Mouse (Mus musculus): ENCODE measurements around the gene Tmem248. TPM values are rescaled to one million over a fixed set of nuclear protein-coding genes. Genes with fewer than 3 reads are reported as not detected.
A peak's percentile ranks its signal among the peaks of the same experiment; 100 is the strongest.
"Not testable (repeated sequence)": the region's sequence is repeated elsewhere in the genome, so short reads cannot be mapped to it uniquely, and the experiment has no call there.

The Tmem248 gene
- polyA plus RNA-seq, 1 experiment from 2014 or later: 33.5 TPM

DNA sequence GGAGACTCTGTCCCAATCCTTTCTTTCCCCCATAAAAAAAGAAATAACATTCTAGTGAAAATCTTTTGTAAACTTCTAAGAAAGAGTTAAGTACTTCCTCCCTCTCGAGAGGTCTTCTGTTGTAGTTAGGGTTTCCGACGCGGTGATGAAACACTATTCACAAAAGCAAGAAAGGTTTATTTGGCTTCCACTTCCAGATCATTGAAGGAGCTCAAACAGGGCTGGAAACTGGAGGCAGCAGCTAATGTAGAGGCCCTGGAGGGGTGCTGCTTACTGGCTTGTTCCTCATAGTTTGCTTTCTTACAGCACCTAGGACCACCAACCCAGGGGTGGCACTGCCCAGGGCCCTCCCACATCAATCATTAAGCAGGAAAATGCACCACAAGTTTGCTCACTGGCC is 11.2 kb downstream of the Tmem248 start:
- Histone ChIP-seq H3K27me3 (replicated peaks) (no peaks in the 10 kb centered on the region), H3K36me3 (peaks cover 51% of the 10 kb centered on the region), H3K9me3 (no peaks in the 10 kb centered on the region), H3K4me1 (peaks cover 25% of the 10 kb centered on the region), H3K4me2 (no peak overlapping the region), H3K27ac (replicated peaks) (no peak overlapping the region), H3K9ac (no peak overlapping the region), H3K4me3 (no peak overlapping the region)
- ATAC-seq (ENCODE audit: extremely low read depth, insufficient number of reproducible peaks, low FRiP score, low TSS enrichment): no peak
- WGBS: 74% methylated on average over 4 of the region's 4 CpGs

DNA sequence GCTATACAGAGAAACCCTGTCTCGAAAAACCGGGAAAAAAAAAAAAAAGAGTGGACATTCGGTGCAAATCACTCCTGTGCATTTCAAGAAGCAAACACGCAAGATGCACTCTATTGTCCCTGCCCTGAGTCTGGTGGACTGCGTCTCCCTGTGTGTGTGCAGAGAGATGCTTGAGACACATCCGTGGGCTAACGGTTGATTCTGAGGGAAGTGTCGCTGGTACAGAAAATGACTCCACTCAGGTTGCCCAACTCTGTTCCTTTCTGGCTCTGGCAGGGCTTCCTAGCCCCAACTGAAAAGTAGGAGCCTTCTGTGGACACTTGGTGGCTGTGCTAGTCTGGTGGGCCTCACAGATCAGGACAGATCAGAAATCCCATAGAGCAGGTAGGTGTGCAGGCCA is 19.4 kb downstream of the Tmem248 start:
- ATAC-seq (ENCODE audit: extremely low read depth, insufficient number of reproducible peaks, low FRiP score, low TSS enrichment): no peak
- H3K9ac ChIP-seq: no peak overlapping the region
- 95% methylated on average over 8 of the region's 8 CpGs for WGBS
- no peaks in the 10 kb centered on the region for H3K27me3 ChIP-seq (replicated peaks)
- H3K4me3 ChIP-seq: no peak overlapping the region
- H3K4me1 ChIP-seq: no peaks in the 10 kb centered on the region
- H3K36me3 ChIP-seq: peaks cover 100% of the 10 kb centered on the region
- H3K4me2 ChIP-seq: no peak overlapping the region
- no peak overlapping the region for H3K27ac ChIP-seq (replicated peaks)
- H3K9me3 ChIP-seq: no peaks in the 10 kb centered on the region

DNA sequence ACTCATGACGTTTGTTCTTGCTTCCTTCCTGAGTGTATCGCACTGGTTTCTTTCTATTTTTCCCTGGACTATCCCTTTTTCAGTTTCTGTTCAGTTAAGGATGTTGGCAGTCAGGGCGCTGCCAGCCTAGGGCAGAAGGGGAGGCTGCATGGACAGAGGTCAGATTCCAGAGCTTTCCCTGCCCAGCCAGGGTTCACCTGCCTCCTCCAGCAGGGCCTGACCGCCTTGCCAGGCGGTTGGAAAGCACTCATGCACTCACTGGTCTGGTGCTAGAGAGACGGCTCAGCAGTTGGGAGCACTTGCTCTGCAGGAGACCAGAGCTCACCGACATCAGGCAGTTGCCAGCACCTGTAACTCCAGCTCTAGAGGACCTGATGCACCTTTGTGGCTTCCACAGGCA is 22.4 kb downstream of the Tmem248 start:
- Histone ChIP-seq H3K27ac (replicated peaks) (no peak overlapping the region), H3K9ac (no peak overlapping the region), H3K4me3 (no peak overlapping the region), H3K9me3 (no peaks in the 10 kb centered on the region), H3K4me2 (no peak overlapping the region), H3K27me3 (replicated peaks) (no peaks in the 10 kb centered on the region), H3K4me1 (no peaks in the 10 kb centered on the region), H3K36me3 (peaks cover 100% of the 10 kb centered on the region)
- WGBS: 85% methylated on average over 7 of the region's 7 CpGs
- ATAC-seq (ENCODE audit: extremely low read depth, insufficient number of reproducible peaks, low FRiP score, low TSS enrichment): no peak

DNA sequence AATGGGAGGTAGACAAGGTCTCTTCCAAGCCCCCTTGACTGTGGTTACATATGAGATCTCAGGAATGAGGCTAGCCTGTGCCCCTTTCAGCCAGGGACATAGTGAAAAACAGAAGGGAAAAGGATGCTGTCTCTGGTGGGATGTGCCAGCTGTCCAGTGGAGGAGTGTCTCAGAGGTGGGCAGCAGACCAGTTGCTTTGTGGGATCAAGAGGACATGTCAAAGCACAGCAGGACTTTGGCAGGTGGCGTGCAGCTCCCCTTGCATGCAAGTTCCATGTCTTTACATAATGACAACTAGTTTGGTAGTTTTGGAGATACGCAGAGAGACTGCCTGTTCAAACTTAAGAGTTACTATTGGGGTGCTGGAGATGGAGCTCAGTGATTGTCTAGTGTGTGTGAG is 23.0 kb downstream of the Tmem248 start:
- no peak overlapping the region for H3K4me3 ChIP-seq
- no peak overlapping the region for H3K27ac ChIP-seq (replicated peaks)
- no peaks in the 10 kb centered on the region for H3K27me3 ChIP-seq (replicated peaks)
- whole genome bisulfite sequencing: 95% methylated on average over 2 of the region's 2 CpGs
- no peak for ATAC-seq (ENCODE audit: extremely low read depth, insufficient number of reproducible peaks, low FRiP score, low TSS enrichment)
- H3K9ac ChIP-seq: no peak overlapping the region
- H3K4me1 ChIP-seq: no peaks in the 10 kb centered on the region
- H3K4me2 ChIP-seq: no peak overlapping the region
- no peaks in the 10 kb centered on the region for H3K9me3 ChIP-seq
- peaks cover 100% of the 10 kb centered on the region for H3K36me3 ChIP-seq

DNA sequence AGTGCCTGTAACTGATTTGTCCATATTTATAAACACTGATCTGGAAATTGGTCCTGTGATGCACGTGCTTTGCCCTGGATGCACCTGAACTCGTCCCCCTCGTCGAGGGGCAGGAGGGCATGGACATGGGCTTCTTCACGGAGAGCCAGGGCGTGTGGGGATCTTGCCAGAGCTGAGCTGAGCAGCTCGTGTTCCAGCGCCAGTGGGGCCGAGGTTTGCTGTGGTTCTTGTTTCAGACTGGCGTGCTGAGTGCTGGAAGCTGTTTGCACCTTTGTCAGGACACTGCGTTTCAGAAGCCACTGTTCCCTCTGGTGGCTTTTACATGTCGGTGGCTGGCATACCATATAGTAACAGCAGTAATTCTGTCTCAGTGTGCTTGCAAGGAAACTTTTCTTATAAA is 24.5 kb downstream of the Tmem248 start:
- Histone ChIP-seq H3K4me2 (no peak overlapping the region), H3K36me3 (peaks cover 100% of the 10 kb centered on the region), H3K27ac (replicated peaks) (no peak overlapping the region), H3K4me1 (no peaks in the 10 kb centered on the region), H3K9ac (no peak overlapping the region), H3K27me3 (replicated peaks) (no peaks in the 10 kb centered on the region), H3K4me3 (no peak overlapping the region), H3K9me3 (no peaks in the 10 kb centered on the region)
- ATAC-seq (ENCODE audit: extremely low read depth, insufficient number of reproducible peaks, low FRiP score, low TSS enrichment): no peak
- WGBS: 92% methylated on average over 12 of the region's 12 CpGs

DNA sequence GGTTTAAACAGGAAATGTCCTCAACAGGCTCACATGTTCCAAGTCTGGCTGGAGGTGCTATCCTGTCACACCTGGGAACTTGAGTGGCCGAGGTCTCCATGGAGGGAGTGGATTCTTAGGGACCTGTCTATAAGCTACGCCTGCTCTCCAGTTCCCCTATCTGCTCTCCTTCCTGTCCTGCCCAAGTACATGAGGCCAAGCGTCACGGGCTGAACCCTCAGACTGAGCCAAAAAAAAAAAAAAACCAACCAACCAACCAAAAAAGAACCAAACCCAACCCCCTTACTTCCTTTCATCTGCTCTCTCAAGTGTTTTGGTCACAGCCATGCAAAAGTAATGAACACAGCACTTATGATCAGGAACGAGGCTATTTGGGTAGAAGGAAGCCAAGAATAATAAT is 30.9 kb downstream of the Tmem248 start:
- H3K27me3 ChIP-seq (replicated peaks): no peaks in the 10 kb centered on the region
- no peak overlapping the region for H3K4me2 ChIP-seq
- H3K27ac ChIP-seq (replicated peaks): no peak overlapping the region
- no peaks in the 10 kb centered on the region for H3K4me1 ChIP-seq
- H3K36me3 ChIP-seq: peaks cover 100% of the 10 kb centered on the region
- 58% methylated on average over 5 of the region's 5 CpGs for WGBS
- no peak overlapping the region for H3K4me3 ChIP-seq
- ATAC-seq (ENCODE audit: extremely low read depth, insufficient number of reproducible peaks, low FRiP score, low TSS enrichment): no peak
- H3K9ac ChIP-seq: no peak overlapping the region
- no peaks in the 10 kb centered on the region for H3K9me3 ChIP-seq

DNA sequence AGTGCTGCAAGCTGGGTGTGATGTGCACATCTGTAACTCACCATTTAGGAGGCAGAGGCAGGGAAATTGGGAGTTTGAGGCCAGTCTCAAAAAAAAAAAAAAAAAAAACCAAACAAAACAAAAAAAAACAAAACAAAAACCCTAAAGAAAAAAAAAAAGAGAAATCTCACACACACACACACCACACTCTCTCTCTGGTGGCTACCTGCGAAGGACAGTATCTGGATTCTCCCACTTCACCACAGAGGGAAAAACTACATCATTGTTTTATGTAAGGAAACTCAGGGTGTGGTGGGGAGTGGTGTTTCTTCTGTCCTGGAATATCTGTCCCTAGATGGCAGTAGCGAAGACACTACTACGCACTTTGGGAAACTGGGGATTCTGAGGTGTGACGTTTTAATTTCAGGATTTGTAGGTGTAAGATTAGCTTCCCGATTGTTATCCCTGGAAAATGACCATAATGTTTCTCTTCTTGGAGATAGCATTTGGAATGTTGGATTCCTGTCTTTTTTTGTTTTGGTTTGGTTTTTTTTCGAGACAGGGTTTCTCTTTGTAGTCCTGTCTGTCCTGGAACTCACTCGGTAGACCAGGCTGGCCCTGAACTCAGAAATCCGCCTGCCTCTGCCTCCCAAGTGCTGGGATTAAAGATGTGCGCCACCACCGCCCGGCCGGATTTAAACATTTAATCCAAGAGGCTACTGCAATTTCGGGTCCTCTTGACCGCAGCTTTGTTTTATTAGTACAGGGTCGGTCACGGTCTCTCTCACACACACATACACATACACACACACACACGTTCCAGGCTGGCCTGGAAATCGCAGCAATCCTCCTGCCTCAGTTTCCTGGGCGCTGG is 37.5 kb downstream of the Tmem248 start:
- Histone ChIP-seq H3K4me2 (peak overlapping the region; percentile 92), H3K27me3 (replicated peaks) (no peaks in the 10 kb centered on the region), H3K27ac (replicated peaks) (peak overlapping the region; percentile 89), H3K9me3 (no peaks in the 10 kb centered on the region), H3K4me1 (peaks cover 24% of the 10 kb centered on the region), H3K4me3 (peak overlapping the region; percentile 73), H3K36me3 (peaks cover 50% of the 10 kb centered on the region), H3K9ac (peak overlapping the region; percentile 92)
- no peak for ATAC-seq (ENCODE audit: extremely low read depth, insufficient number of reproducible peaks, low FRiP score, low TSS enrichment)
- 8% methylated on average over 19 of the region's 19 CpGs for WGBS

DNA sequence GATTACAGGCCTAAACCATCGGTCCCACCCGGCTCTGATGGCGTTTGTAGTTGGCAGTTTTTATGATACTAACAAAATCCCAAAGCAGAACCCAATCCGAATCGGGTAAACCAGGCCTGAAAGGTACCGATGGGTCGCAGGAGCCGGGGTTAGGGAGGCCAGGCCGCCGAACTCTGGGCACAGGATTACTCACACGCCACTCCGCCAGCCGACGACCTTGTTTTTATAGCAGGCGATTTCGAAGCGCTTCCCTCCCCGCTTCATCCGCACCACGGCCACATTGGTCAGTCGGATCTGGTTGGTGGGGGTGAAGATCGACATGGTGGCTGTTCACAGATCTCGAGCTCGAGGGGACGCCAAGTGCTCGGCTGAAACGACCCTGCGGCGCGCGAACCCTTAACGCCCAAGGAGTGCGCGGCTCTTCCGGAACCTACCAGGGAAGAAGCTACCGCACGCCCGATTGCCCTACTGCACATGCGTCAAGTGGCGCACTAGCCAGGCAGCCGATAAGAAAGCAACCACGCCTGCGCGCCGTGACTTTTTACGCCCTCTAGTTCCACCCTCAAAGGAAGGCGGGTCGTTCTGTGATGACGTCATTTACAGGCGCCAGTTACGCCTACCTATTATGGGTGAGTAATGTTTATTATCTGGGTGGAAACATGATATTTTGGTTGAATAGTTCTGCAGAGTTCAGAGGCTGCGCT is 38.3 kb downstream of the Tmem248 start, which contains the start of the genes Sbds and Tyw1:
TSS of gene Sbds (minus strand) at position 514 of the 704 bp plus-strand sequence.
TSS of gene Tyw1 (plus strand) at position 603 of the 704 bp plus-strand sequence.
- WGBS: under 1% methylated on average over 52 of the region's 52 CpGs
- H3K4me1 ChIP-seq: peaks cover 24% of the 10 kb centered on the region
- H3K9ac ChIP-seq: peak within 1 kb of the TSS; percentile 92
- peak within 1 kb of the TSS; percentile 92 for H3K4me2 ChIP-seq
- H3K4me3 ChIP-seq: peak within 1 kb of the TSS; percentile 73
- no peaks in the 10 kb centered on the region for H3K27me3 ChIP-seq (replicated peaks)
- H3K27ac ChIP-seq (replicated peaks): peak within 1 kb of the TSS; percentile 89
- peaks cover 46% of the 10 kb centered on the region for H3K36me3 ChIP-seq
- no peaks in the 10 kb centered on the region for H3K9me3 ChIP-seq
- peak; percentile 84 for ATAC-seq (ENCODE audit: extremely low read depth, insufficient number of reproducible peaks, low FRiP score, low TSS enrichment)

DNA sequence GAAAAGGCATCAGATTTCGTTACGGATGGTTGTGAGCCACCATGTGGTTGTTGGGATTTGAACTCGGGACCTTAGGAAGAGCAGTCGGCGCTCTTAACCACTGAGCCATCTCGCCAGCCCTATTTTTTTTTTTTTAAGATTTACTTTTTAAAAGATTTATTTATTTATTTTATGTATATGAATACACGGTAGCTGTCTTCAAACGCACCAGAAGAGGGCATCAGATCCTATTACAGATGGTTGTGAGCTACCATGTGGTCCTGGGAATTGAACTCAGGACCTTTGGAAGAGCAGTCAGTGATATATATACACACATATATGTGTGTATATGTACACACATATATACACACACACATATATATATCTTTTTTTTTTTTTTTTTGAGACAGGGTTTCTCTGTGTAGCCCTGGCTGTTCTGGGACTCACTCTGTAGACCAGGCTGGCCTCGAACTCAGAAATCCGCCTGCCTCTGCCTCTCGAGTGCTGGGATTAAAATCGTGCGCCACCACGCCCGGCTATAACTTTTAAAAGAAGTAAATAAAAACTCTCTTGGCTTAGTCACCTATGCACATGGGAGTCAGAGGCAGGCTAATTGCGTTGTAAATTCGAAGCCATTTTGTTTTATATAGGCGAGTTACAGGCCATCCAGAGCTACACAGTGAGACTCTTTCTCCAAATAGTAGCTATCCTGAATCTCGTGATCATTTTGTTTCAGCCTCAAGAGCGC is 39.1 kb downstream of the Tmem248 start:
- H3K4me1 ChIP-seq: peaks cover 24% of the 10 kb centered on the region
- not testable (repeated sequence) for H3K9me3 ChIP-seq; ATAC-seq (ENCODE audit: extremely low read depth, insufficient number of reproducible peaks, low FRiP score, low TSS enrichment); H3K27me3 ChIP-seq (replicated peaks)
- H3K4me3 ChIP-seq: peak overlapping the region; percentile 73
- peak overlapping the region; percentile 75 for H3K9ac ChIP-seq
- H3K4me2 ChIP-seq: peak overlapping the region; percentile 92
- 27% methylated on average over 20 of the region's 20 CpGs for WGBS
- peaks cover 38% of the 10 kb centered on the region for H3K36me3 ChIP-seq
- peak overlapping the region; percentile 76 for H3K27ac ChIP-seq (replicated peaks)

DNA sequence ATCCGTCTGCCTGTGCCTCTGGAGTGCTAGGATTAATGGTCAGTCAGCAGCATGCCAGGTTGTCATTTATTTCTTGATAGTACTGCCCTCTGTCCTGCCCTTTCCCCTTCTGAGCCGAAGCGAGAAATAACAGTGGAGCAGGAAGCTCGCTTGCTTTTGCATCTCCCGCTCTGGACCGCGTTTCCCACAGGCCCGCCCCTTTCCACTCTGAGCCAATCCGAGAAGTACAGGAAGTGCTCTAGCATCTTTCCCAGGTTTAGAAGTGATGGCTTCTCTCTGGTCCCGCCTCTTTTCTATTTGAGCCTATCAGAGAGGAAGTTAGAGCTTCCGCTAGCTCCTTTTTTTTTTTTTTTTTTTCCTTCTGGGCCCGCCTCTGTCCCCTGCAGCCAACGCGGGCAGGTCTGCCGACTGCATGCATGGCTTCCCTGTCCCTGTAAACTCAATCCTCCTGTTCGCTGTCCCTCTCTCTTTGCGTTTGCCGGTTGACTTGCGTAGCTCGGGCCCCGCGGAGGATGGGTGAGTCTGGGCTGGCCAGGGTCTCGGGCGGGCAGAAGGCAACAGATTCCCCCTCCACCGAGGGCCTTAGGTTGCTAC is 39.9 kb downstream of the Tmem248 start:
- Histone ChIP-seq H3K9ac (peak overlapping the region; percentile 94), H3K4me3 (peak overlapping the region; percentile 73), H3K4me1 (peaks cover 24% of the 10 kb centered on the region), H3K27ac (replicated peaks) (peak overlapping the region; percentile 84), H3K36me3 (peaks cover 35% of the 10 kb centered on the region), H3K9me3 (no peaks in the 10 kb centered on the region), H3K27me3 (replicated peaks) (no peaks in the 10 kb centered on the region), H3K4me2 (peak overlapping the region; percentile 92)
- WGBS: under 1% methylated on average over 25 of the region's 25 CpGs
- peak; percentile 91 for ATAC-seq (ENCODE audit: extremely low read depth, insufficient number of reproducible peaks, low FRiP score, low TSS enrichment)

DNA sequence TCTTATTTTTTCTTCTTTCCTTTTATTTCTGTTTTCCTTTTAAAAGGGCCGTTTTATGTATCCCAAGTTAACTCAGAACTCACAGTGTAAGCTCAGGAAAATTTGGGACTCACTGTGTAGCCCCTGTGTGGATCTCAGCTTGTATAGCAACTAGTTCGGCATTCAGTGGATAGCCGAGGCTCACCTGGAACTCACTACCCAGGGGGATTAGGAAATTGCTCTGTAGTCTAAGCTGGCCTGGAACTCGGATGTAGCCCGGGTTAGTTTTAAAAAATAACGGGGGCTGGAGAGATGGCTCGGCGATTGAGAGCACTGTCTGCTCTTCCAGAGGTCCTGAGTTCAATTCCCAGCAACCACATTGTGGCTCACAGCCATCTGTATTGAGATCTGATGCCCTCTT is 40.4 kb downstream of the Tmem248 start:
- Histone ChIP-seq H3K4me2 (peak overlapping the region; percentile 92), H3K27me3 (replicated peaks) (no peaks in the 10 kb centered on the region), H3K9me3 (no peaks in the 10 kb centered on the region), H3K4me3 (peak overlapping the region; percentile 73), H3K27ac (replicated peaks) (peak overlapping the region; percentile 84), H3K9ac (peak overlapping the region; percentile 94), H3K36me3 (peaks cover 33% of the 10 kb centered on the region), H3K4me1 (peaks cover 24% of the 10 kb centered on the region)
- 10% methylated on average over 8 of the region's 8 CpGs for WGBS
- ATAC-seq (ENCODE audit: extremely low read depth, insufficient number of reproducible peaks, low FRiP score, low TSS enrichment): no peak

All from heart, embryonic 13.5 days (tissue).